Mouse (Mus musculus) limb, embryonic 14.5 days (tissue): ENCODE data around the gene Tbxas1. TPM values are rescaled to one million over a fixed set of nuclear protein-coding genes. Genes with fewer than 3 reads are reported as not detected.

Source experiments
- ATAC-seq: fragments of 200-750 bp; cut with Nextera tagmentation; 2 replicates; pipeline ENCODE4 v1.8.0; 2017; ENCODE audit warnings: low read depth, moderate number of reproducible peaks, moderate TSS enrichment; ENCODE audit not compliant: low FRiP score
- DNase-seq: peaks from one replicate; pipeline ENCODE4 v3.0.0-alpha.2; 2015; ENCODE audit warnings: low spot score
- H3K27ac ChIP-seq: fragments of 300-500 bp; sonication (generic); replicated peaks from 2 replicates; pipeline ENCODE4 v1.5.1; 2014; ENCODE audit warnings: low read depth, mild to moderate bottlenecking, low read length, moderate library complexity, mixed read lengths
- H3K27me3 ChIP-seq: fragments of 300-500 bp; sonication (generic); 2 replicates; pipeline ENCODE4 v1.6.1; 2014; ENCODE audit warnings: low read length, mixed read lengths; ENCODE audit not compliant: control insufficient read depth, insufficient read depth
- H3K36me3 ChIP-seq: fragments of 300-500 bp; sonication (generic); 2 replicates; pipeline ENCODE4 v1.6.1; 2014; ENCODE audit warnings: mild to moderate bottlenecking, low read length, moderate library complexity, mixed read lengths; ENCODE audit not compliant: control insufficient read depth, insufficient read depth
- H3K4me1 ChIP-seq: fragments of 300-500 bp; sonication (generic); 2 replicates; pipeline ENCODE4 v1.6.1; 2014; ENCODE audit warnings: antibody characterized with exemption, low read length, mixed read lengths; ENCODE audit not compliant: control insufficient read depth, insufficient read depth
- H3K4me2 ChIP-seq: fragments of 300-500 bp; sonication (generic); replicated peaks from 2 replicates; pipeline ENCODE4 v1.6.1; 2014; ENCODE audit warnings: low read depth, mild to moderate bottlenecking, low read length, moderate library complexity; ENCODE audit not compliant: severe bottlenecking
- H3K4me3 ChIP-seq: fragments of 300-500 bp; sonication (generic); replicated peaks from 2 replicates; pipeline ENCODE4 v1.5.1; 2014; ENCODE audit warnings: low read length
- H3K9ac ChIP-seq: fragments of 300-500 bp; sonication (generic); 2 replicates; pipeline ENCODE4 v1.6.1; 2014; ENCODE audit warnings: mild to moderate bottlenecking, low read depth, low read length, moderate library complexity; ENCODE audit not compliant: severe bottlenecking
- H3K9me3 ChIP-seq: fragments of 300-500 bp; sonication (generic); 2 replicates; pipeline ENCODE4 v1.6.1; 2016; ENCODE audit warnings: low read length; ENCODE audit not compliant: control insufficient read depth
- POLR2A ChIP-seq: fragments of 200-500 bp; IDR thresholded peaks from 2 replicates; pipeline ENCODE4 v1.8.0; 2012; ENCODE audit warnings: inconsistent platforms, mild to moderate bottlenecking, moderate library complexity, borderline replicate concordance; ENCODE audit not compliant: insufficient read depth, insufficient read length; ENCODE audit errors: extremely low read depth
- WGBS: fragments of 180-500 bp; shearing (Covaris S2); extraction: QIAGEN DNeasy Blood & Tissue Kit; methylation state at CpG from one replicate; pipeline ENCODE4 v1.1.7; 2014; 5-methylcytosine and 5-hydroxymethylcytosine counted together
- polyA plus RNA-seq, 2 experiments: library from polyadenylated mRNA; depleted of rRNA in 1 of 2; stranded (reverse) in 1 of 2; unstranded in 1 of 2; fragments of >200 nt; fragmentation: Nextera tagmentation in 1 of 2; extraction: Ambion mirVana in 1 of 2; gene quantifications; 2 replicates each; pipeline versions ENCODE4 v1.2.1 to v1.2.3; 2012 to 2014

Tbxas1 gene
- polyA plus RNA-seq, 2 experiments, result 1.8 to 2.6 TPM

DNA sequence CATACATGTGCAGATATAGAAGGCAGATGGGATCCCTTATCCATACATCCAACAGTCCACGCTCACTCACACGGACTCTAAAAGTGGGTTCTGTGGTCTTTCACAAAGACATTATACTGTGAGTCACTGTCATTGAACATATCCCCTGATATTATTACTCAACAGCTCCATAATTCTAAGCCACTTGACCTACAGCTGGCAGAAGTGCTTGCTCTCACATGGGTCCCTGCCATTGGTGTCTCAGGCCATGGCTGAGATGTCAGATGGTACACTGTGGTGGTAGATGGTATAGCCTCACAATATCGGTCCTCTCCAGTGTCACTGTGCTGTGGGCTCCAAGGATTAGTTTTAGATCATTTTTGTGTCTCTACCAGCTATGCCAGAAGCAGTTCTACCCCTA, 41.5 kb upstream of the Tbxas1 start:
- no peak for DNase-seq
- H3K36me3 ChIP-seq, result peaks cover 5% of the 10 kb centered on the region; the same call in 1 of the 2 replicates
- H3K9ac ChIP-seq, result no peak overlapping the region
- H3K4me3 ChIP-seq, result no peak overlapping the region
- no peak for ATAC-seq
- H3K4me1 ChIP-seq, result peaks cover 4% of the 10 kb centered on the region; the same call in 1 of the 2 replicates
- H3K27ac ChIP-seq, result no peak overlapping the region
- 84% methylated on average over 3 of the region's 3 CpGs for WGBS
- no peak for TF ChIP-seq POLR2A
- H3K4me2 ChIP-seq, result no peak overlapping the region
- H3K9me3 ChIP-seq, result no peaks in the 10 kb centered on the region
- no peaks in the 10 kb centered on the region for H3K27me3 ChIP-seq

DNA sequence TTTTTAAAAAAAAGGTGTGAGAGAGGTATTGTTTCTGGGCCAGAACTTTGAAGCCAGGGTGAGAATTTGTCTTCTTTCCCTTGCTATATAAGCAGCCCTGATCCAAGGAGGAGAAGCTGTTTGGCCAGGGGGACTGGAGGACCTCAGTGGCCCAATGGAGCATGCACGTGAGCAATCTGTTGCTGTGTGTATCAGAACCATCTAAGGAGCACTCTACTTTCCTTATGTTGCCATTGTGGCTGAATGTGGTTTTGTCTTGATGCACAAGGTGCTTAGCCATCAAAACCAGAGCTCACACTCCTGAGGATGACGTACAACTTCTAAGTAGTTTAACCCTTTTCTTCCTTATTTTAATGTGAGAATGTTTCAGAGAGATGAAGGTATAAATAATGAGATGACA, 40.5 kb upstream of the Tbxas1 start:
- Histone ChIP-seq H3K9me3 (no peaks in the 10 kb centered on the region), H3K27ac (no peak overlapping the region), H3K4me1 (peaks cover 4% of the 10 kb centered on the region; the same call in 1 of the 2 replicates), H3K36me3 (peaks cover 5% of the 10 kb centered on the region; the same call in 1 of the 2 replicates), H3K9ac (no peak overlapping the region), H3K4me3 (no peak overlapping the region), H3K4me2 (no peak overlapping the region), H3K27me3 (no peaks in the 10 kb centered on the region)
- WGBS, result 66% methylated on average over 2 of the region's 2 CpGs
- DNase-seq, result no peak
- ATAC-seq, result no peak
- TF ChIP-seq POLR2A, result no peak

- Histone ChIP-seq H3K4me3 (no peak overlapping the region), H3K36me3 (peaks cover 5% of the 10 kb centered on the region; the same call in 1 of the 2 replicates), H3K9me3 (no peaks in the 10 kb centered on the region), H3K9ac (no peak overlapping the region), H3K4me2 (no peak overlapping the region), H3K4me1 (peaks cover 4% of the 10 kb centered on the region; the same call in 1 of the 2 replicates), H3K27ac (no peak overlapping the region), H3K27me3 (no peaks in the 10 kb centered on the region)
- DNase-seq (no peak), ATAC-seq (no peak)
- TF ChIP-seq POLR2A, result no peak
- WGBS, result 69% methylated on average over 1 of the region's 1 CpGs
These were observed 40.0 kb upstream of the Tbxas1 start for GRCm38 (mm10) chr6:38835217-38835616.

GRCm38 (mm10) chr6:38838061-38838460, 37.1 kb upstream of the Tbxas1 start:
- no peak for TF ChIP-seq POLR2A
- no peak overlapping the region for H3K4me2 ChIP-seq
- H3K9me3 ChIP-seq, result no peaks in the 10 kb centered on the region
- no peak overlapping the region for H3K4me3 ChIP-seq
- 0 out of 2 replicates have a peak, but pooled peaks cover 6% of the 10 kb centered on the region for H3K4me1 ChIP-seq
- H3K27ac ChIP-seq, result no peak overlapping the region
- ATAC-seq (no peak), DNase-seq (no peak)
- H3K27me3 ChIP-seq, result no peaks in the 10 kb centered on the region
- H3K36me3 ChIP-seq, result peaks cover 5% of the 10 kb centered on the region; the same call in 1 of the 2 replicates
- WGBS, result 85% methylated on average over 4 of the region's 4 CpGs
- no peak overlapping the region for H3K9ac ChIP-seq

DNA sequence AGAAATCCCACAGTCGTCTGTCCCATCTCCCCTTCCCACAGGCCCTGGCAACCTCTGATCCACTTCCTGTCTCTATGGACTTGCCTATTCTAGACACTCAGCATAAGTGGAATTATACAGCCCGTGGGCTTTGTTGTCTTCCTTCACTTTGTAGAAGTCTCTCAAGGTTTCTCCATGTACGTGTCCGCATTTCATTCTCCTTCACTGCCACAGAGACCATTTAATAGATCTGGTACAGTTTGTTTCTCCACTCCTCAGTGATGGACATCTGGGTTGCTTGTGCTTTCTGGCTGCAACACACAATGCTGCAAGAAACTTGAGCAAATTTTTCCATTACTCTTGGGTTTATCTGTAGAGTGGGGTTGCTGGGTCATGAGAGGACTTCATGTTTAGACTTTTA, 35.3 kb upstream of the Tbxas1 start:
- Histone ChIP-seq H3K9ac (no peak overlapping the region), H3K27ac (no peak overlapping the region), H3K27me3 (no peaks in the 10 kb centered on the region), H3K4me3 (no peak overlapping the region), H3K4me1 (0 out of 2 replicates have a peak, but pooled peaks cover 6% of the 10 kb centered on the region), H3K9me3 (no peaks in the 10 kb centered on the region), H3K4me2 (no peak overlapping the region), H3K36me3 (peaks cover 5% of the 10 kb centered on the region; the same call in 1 of the 2 replicates)
- WGBS, result 77% methylated on average over 4 of the region's 4 CpGs
- no peak for ATAC-seq
- no peak for TF ChIP-seq POLR2A
- no peak for DNase-seq
